Mouse (Mus musculus) CH12.LX (cell line): ENCODE results near the gene Rps6ka1.

ENCODE experiments used
- CHD2 ChIP-seq: IDR thresholded peaks from 2 replicates; pipeline ENCODE4 v1.6.1; 2011; ENCODE audit warnings: low read length, improper control_type of control experiment
- CTCF ChIP-seq, 2 experiments: IDR thresholded peaks in 1 of 2; conservative IDR thresholded peaks in 1 of 2; 2 replicates each; pipeline ENCODE4 v1.5.1; 2011 to 2012; ENCODE audit warnings: low read depth in 2 of 2, low read length in 2 of 2, improper control_type of control experiment in 1 of 2, inconsistent platforms in 1 of 2, mild to moderate bottlenecking in 1 of 2, moderate library complexity in 1 of 2
- MXI1 ChIP-seq: IDR thresholded peaks from 2 replicates; pipeline ENCODE4 v1.6.1; 2011; ENCODE audit warnings: mild to moderate bottlenecking, low read depth, low read length, improper control_type of control experiment
- TCF12 ChIP-seq: IDR thresholded peaks from 2 replicates; pipeline ENCODE4 v1.6.1; 2014; ENCODE audit warnings: low read depth, mild to moderate bottlenecking, inconsistent platforms, low read length, improper control_type of control experiment

DNA sequence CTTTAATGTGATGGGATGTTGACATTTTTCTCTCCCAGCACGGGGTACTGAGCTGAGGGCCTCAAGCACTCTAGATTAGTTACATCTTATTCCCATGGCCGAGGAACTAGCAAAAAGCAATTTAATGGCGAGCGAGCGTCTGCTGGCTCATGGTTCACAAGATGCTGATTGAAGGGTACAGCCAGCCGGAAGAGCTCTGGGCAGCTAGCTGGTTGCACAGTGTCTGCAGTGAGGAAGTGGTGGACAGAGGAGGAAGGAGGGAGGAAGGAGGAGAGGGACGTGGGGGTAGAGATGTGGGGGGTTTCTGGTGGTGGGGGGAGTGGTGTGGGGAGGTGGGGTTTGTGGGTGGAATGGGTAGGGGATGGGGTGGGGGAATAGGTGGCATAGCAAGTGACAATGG lies 17.6 kb upstream of the Rps6ka1 start:
- TF ChIP-seq CHD2 (no peak), CTCF (conservative IDR thresholded peaks at IDR 0.05 in 1 of 2, IDR thresholded peaks at IDR 0.05 in 1 of 2; ENCODE audit: low read depth in 2 of 2, low read length in 2 of 2) (no peak), MXI1 (no peak), TCF12 (no peak)
